Mouse (Mus musculus): ENCODE results near the gene Spata3.
"Not testable (repeated sequence)": the region's sequence is repeated elsewhere in the genome, so short reads cannot be mapped to it uniquely, and the experiment has no call there.

The Spata3 gene

DNA sequence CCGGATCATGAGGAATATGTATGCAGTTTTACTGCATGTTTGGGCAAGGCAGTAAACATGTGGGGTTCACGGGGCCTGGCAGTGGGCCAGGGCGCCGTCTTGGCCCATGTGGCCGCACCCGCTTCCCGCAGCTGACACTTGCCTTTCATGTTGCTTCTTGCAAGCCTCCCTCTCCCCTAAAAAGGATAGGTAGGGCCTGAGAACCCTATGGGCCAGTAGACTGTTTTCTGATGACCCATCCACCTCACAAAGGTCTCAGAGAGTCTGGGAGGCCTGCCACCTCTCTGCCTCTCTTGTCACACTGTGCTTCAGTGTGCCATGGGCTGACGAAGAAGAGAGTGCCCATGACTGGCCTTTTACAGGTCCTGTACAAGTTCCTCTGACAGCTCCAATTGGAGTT, at the start of gene Spata3:
Gene Spata3 (plus strand): TSS at position 301 of the 400 bp plus-strand sequence.
- DNase-seq (ENCODE audit: low read depth, low spot score) = no peak

DNA sequence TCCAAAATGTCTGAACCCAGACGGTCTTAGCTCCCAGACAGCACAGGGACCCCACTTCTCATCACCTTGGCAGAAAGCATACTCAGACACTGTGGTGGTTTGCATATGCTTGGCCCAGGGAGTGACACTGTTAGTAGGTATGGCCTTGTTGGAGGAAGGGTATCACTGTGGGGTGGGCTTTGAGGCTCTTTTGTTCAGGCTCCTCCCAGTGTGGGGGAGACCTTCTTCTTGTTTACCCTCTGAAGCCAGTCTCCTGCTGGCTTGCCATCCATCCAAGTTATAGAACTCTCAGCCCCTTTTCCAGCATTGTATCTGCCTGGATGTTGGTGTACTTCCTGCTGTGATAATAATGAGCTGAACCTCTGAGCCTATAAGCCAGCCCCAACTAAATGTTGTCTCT, 47.5 kb upstream of the Spata3 start:
- DNase-seq (ENCODE audit: low read depth, low spot score) = no peak

DNA sequence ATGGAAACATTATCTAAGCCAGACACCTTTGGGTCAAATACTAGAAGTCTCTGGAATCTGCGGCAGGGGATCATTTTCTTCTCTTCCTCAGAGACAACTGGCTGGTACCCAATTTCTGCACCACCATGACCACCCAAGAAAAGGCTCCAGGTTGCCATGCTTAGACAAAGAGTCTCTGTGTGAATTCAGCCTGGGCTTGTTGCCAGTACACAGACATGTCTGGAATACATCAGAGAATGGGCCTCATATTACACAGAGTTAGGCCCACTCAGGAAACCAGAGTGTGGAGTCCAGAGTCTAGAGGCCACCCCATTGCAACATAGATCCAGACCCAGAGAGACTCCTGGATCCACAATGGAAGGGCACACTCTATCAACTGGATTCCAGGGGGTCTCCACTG, 47.1 kb upstream of the Spata3 start:
- no peak for DNase-seq (ENCODE audit: low read depth, low spot score)

DNA sequence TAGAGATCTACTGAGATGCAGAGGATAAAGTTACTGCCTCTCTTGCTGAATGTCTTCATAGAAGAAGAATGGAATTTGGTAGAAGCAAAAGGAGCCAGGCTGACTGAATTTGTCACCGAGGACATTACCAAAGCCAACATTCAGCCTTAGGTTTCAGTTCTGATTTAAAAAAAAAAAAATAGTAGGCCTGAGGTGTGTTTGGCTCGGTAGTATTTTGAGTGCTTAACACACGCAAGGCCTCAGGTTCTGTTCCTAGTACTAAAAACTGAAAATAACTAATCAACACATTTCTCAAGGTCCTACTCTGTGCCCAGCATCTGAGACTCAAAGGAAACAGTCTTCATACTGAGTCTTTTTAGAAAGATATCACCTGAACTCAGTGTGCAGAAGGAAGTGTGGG, 45.5 kb upstream of the Spata3 start:
- DNase-seq (ENCODE audit: low read depth, low spot score) = no peak

DNA sequence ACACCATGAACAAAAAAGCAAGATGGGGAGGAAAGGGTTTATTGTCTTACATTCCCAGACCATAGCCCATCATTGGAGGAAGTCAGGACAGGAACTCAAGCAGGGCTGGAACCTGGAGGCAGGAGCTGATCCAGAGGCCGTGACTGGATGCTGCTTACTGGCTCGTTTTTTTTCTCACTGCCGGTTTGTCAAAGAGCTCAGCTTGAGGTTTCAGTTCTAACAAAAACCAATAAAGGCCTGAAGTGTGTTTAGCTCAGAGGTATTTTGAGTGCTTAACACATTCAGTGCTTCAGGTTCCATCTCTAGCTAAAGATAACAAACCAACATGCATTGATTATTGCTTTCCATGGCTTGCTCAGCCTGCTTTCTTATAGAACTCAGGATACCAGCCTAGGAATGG, 44.3 kb upstream of the Spata3 start:
- DNase-seq (ENCODE audit: low read depth, low spot score) = no peak

DNA sequence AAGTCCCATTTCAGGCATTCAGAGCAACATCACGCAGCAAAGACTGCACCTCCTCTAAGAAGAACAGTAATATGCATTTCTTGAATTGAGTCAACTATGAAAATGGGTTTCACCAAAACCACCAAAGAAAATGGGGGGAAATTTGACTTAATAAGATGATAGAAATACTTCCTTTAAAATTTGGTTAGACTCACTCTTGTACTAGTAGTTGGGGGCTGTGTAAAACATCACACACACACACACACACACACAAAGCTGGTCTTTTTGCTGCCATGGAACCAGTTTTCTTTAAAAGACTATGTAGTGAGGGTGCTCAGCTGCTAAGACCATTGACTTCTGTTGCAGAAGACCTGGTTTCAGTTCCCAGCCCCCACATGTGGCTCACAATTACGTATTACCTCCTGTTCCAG, 43.1 kb upstream of the Spata3 start:
- DNase-seq (ENCODE audit: low read depth, low spot score) = no peak

DNA sequence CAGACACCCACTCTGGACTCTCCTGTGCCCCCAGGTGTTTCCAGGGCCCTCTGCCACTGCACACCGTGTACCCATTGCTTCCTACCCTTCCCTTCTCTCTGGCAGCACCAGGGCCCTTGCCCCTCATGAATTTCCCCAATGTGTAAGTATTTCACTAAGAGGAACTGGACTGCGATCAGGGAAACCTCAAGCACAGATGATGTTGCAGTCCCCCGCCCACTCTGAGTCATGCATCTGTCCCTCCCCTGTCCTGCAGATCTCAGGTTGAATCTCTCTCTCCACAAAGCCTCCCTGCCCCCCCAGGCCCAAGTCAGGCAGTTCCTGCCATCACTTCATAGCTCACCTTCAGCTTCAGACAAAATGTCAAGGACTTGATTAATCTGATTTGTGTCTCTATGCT, 38.9 kb upstream of the Spata3 start:
- no peak for DNase-seq (ENCODE audit: low read depth, low spot score)

DNA sequence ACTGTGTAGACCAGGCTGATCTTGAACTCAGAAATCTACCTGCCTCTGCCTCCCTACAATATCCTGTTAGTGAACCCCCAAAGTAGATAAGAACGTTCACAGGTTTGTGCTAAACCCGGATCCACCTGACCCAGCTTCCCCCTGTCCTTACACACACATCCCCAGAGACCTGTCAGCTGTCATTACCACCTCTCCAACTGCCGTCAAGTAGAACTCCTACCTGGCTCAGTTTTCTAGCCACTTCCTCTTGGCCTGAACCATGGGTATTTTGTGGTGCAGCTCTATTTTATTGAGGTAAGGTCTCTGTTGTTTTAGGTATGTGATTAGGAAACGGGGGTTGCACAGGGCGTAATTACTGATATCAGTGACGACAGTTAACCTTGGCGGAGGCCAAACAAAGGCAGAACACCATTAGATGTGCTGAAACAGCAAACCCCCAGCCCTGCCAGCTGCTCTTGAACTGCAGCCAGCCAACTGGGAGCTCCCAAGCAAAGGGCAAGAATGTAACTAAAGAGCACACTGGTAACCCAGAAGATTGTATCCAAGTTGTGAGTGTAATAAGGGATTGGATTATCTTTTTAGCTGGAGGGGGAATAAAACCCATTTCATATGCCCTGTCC, 34.8 kb upstream of the Spata3 start:
- no peak for DNase-seq (ENCODE audit: low read depth, low spot score)

DNA sequence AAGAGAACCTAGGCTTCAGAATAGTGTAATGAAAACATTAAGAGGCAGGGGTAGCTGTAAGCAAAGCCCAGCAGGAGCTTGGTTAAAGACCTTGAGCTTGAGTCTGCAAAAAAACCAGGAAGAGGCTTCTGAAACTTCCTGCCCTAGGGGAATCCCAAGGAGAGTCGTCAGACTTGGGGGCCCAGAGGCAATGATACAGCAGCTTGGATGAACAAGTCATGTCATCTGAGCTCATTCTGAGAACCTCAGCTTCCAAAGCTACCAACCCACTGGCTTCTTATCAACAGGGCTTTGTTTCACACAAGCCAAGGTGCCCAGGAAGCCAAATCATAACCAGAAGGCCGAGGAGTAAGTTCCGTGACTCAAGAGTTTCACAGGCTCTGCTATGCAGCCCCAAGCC, 30.8 kb upstream of the Spata3 start:
- DNase-seq (ENCODE audit: low read depth, low spot score) = no peak

DNA sequence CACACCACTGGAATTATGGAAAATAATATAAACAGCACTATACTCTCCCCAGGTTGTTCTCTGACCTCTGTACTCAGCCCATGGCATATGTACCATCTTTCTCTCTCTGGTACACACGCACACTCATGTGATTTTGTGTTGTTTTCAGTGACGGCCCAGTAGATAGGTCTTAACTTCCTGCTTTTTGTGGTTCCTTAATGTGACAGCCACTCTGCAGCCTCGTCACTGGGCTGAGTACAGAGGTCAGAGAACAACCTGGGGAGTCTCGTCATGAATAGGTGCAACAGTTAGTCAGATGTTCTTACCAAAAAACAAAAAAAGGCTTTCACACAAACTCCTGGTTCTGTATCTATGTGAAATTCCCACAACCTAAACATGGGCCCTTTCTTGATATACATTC, 28.3 kb upstream of the Spata3 start:
- DNase-seq (ENCODE audit: low read depth, low spot score) = no peak

DNA sequence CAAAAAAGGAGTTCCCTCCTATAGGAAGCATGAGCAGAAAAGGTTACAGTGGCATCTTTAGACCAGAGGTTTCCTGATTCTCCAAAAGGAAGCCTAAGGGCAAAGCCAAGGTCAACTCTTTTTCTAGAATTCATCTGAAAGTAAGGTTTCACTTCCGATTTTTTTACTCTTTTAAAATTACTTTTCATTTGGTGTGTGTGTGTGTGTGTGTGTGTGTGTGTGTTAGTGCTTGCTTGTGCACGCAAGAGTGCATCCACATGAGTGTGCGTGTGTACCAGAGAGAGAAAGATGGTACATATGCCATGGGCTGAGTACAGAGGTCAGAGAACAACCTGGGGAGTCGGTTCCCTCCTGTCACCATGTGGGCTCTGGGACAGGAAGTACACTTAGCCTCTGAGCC, 27.7 kb upstream of the Spata3 start:
- not testable (repeated sequence) for DNase-seq (ENCODE audit: low read depth, low spot score)

DNA sequence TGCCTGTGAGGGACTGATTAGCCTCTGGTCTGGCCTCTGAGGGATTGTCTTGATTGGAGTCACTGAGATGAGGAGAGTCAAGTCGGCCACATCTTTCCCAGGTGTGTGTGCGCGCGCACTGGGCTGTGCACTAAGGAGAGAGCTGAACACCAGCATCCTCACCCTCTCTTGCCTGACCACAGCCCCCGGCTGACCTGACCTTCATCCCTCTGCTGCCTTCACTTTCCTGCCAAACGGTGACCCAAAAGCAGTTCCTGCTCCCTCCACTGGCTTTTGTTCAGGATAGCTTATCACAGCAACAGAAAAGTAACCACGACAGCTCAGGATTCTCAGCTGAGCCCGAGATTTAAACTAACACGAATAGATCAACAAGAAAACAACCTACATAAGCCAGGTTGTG, 24.4 kb upstream of the Spata3 start:
- no peak for DNase-seq (ENCODE audit: low read depth, low spot score)

DNA sequence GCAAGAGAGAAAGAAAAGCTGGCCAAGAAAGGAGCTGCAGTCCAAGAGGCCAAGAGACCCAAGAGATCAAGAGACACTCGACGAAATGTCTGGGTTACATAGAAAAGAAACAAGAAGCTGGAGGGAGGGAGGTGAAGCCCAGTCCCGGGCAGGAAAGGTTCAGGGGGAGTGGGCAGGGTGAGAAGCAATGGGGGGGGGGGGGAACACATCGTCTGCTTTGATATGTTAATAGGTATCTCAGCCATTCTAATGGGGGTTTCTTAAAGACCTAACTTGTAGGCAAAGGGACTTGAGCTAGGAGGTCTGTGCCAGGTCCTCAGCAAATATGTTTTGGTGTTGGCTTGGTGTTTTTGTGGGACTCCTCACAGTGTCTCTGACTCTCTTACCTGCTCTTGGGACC, 23.1 kb upstream of the Spata3 start:
- no peak for DNase-seq (ENCODE audit: low read depth, low spot score)

DNA sequence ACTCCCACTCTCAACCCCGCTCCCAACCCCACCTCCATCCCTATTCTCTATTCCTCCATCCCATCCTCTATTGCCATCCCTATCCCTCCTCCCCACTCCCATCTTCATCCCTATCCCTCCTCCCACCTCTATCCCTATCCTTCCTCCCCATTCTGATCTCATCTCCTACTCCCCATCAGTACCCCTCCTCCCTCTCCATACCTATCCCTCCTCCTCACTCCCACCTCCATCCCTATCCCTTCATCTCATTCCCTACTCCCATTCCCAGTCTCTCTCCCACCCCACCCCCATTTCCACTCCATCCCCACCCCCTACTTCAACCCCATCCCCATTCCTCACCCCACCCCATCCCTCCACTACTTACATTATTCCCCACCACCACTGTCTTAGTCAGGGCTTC, 19.4 kb upstream of the Spata3 start:
- DNase-seq (ENCODE audit: low read depth, low spot score) = no peak

DNA sequence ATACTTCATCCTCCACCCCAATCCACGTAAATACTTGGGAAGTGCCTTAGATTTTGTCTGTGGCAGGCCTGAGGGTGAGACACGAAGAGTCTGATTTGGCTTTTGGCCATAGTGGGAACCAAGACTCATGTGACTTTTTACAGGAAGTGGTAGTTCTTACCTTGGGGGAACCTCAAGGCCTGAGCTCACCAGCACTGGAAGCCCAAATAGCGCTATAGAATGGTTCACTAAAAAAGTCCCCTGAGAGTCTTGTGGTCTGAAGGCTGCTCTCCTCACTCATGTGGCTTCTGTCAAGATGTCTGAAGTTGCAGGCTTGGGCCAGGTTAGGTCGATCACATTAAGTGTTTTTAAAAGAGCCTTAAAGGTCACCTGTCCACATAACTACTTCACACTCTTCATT, 18.6 kb upstream of the Spata3 start:
- DNase-seq (ENCODE audit: low read depth, low spot score) = no peak

DNA sequence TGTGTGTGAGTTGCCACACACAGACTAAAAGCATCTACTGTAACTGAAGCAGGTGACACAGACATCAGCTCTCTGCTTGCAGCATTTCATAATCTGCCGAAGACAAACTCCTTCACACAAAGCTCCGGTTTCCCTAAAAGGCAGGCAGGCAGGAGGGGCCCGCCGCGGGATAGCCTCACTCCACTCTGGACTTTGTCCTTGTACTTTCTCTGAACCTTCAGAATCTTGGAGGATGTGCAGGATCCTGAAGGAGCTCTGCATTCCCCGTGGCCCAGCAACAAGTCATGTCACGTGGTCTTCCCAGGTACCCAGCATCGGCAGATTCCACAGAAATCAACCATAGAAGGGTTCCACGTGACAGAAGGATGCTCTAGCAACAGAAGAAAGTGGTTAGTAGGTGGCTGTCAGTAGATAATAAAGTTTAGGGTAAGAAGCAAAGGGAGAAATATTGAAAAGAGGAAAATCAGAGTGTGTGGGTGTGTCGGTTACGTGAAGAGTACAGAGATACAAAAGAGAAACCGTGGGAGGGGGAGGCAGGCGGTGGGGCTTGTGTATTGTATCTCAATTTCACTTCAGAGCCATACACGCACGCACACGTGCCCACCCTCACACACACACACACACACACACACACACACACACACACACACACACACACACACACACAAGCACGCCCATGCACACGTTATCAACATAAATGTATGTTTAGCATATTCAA, 16.6 kb upstream of the Spata3 start:
- peak; percentile 58 for DNase-seq (ENCODE audit: low read depth, low spot score)

DNA sequence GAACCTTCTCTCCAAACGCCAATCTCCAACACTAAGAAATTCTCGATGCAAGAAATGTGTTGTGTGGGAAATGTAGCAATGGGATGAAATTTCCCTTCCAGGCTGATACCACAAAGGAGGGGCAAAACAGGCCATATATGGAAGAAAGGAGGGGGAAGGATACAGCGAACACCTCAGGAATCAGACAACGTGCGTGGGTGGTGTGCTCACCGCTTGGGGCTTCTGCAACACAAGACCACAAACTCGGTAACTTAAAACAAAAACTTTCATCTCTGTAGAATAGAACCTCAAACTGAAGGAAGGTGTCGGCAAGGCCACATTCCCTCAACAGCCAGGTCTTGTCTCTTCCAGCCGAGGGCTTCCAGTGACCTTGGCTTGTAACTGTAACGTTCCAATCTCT, 11.1 kb upstream of the Spata3 start:
- no peak for DNase-seq (ENCODE audit: low read depth, low spot score)

DNA sequence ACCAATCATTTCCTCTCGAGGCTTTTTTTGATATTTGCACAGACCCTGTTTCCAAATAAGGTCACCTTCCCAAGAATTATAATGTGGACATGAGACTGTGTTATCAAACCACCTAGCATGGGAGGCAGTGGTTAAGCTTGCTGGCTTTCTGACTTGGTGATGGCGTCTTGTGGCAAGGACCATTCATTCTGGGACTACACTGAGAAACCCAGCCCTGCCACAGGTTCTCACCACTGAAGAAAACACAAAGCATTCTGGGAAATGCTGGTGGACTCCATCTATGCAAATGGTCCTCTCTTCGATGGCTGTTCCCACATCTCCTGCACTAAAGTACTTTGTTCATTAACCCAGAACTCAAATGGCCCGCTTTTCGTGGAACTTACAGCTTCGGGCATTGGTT, 10.6 kb upstream of the Spata3 start:
- DNase-seq (ENCODE audit: low read depth, low spot score) = no peak

DNA sequence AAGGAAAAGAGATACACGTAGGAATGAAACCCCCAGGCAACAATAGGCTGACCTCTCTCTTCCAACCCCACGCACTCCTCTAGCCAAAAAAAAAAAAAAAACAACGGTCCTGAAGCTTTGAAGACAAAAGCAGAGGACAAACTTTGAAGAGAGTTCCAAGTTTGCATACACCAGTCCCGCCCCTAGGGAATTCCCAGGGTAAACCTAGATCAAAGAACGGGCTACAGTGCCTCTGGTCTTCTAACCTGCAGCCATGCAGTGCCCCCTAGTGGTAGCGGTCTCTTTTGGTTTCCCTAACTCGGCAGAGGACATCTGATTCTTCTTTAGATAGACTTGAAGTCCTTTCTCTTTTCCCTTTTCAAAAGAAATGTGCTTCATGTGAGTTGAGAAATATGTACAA, 8.8 kb upstream of the Spata3 start:
- DNase-seq (ENCODE audit: low read depth, low spot score) = peak; percentile 76

DNA sequence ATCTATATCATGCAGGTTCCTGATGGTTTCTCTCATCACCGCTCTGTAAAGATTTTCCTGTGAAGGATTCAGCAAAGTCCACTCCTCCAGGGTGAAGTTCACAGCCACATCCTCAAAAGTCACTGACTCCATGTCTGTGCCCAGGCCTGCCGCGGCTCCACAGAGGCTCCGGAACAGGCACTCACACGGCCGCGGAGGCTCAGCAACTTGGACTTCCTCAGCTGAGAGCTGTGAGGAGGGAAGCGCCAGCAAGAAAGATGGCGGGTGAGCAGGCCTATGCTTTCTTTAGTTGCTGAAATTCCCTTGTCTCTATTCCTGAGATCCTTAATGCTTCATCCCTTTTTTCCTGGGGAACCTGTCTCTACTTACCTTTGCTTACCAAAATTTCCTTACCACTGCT, 858 bp upstream of the Spata3 start:
- not testable (repeated sequence) for DNase-seq (ENCODE audit: low read depth, low spot score)

DNA sequence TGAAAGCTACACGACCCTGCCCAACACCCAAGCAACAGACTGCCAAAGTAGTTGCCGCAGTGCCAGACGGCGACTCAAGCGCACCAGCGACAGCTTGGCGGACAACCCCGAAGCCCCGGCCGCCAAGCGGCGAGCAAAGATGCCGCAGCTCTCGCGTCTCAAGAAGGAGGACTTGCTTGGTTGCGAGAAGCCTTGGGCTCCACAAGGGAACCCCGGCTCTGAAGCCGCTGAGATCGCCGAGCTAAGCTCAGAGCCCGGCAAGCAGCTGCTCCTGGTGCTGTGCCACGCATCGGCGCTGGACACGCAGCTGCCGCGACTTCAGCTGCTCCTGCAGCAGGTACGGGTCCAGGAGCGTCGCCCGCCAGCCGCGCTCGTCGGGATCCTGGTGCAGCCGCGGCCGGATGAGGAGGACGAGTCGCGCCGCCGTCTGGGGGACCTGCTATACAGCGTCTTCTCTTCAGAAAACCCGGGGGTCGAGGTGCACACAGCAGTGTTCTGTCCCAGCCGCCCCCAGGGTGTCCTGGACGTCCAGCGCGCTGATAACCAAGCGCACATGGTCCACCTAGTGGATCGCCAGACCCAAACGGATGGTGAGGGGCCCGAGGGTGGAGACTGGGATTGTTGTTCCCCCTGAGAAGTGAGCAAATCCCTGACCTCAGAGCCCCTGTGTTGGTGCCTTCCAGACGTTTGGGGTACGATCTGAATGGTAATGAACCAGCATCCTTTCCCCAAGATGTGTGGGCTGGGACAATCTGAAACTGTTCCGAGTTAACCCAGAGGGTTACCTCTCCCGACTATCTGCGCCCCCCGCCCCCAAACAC, 1.8 kb downstream of the Spata3 start:
- DNase-seq (ENCODE audit: low read depth, low spot score) = no peak

DNA sequence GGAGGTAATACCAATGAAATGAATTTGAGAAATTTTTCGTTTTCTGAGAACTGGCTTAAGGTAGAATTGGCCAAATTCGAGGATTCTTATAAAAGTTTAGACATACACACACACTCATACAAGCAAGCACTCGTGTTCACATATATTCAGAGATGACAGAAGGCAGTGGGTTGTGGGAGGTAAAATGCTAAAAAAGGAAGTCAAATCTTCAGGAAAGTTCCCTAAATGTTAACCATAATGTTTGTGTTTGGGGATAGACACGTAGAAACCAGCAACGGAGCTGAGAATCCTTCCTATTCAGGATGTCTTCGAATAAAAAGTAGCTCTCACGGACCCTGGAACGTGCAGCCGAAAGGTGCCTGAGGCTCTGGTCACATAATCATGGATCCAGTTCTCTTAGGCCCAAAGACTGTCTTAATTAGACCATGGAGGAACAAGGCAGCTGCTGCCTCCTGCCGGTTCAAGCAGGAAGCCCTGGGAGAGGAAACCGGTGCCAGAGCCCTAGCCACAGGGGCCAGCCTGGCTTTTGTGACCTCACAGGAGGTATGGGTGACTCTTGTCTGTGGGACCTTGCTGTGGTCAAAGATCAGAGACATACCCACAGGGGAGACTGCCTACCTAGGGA, 4.9 kb downstream of the Spata3 start:
- peak; percentile 65 for DNase-seq (ENCODE audit: low read depth, low spot score)
